Mouse (Mus musculus): ENCODE data around the gene Olfr448. TPM values are rescaled to one million over a fixed set of nuclear protein-coding genes. Genes with fewer than 3 reads are reported as not detected.

Olfr448 gene
- not detected for total RNA-seq (2021)
- long read RNA-seq, experiment 1: 0 reads
- long read RNA-seq, experiment 2: 0 reads

DNA sequence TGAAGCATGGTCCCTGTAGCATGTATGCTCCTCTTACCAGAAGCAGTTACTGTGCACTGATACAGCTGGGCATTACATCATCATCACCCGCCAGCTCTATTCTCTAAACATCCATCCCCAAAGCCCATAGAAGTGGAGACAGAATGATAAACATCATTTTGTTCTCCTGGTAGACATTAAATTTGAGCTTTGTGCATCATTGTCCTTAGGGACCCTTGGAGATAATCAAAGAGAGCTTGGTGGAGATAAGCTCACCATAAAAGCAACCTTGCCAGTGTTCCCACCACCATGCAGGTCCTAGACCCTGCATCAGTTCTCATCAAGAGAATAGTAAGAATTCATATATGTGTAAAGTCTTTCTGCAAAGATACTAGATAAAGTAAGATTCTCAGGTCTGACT, at the start of gene Olfr448:
Olfr448 (plus strand) TSS at position 301 of the 400 bp plus-strand sequence.
- DNase-seq (ENCODE audit: low spot score): no peak

GRCm38 (mm10) chr6:42860222-42860819, 29.9 kb upstream of the Olfr448 start:
- peak; percentile 37 for DNase-seq (ENCODE audit: low spot score)

- DNase-seq (ENCODE audit: low spot score): no peak
Measured at GRCm38 (mm10) chr6:42869695-42870094, 20.5 kb upstream of the Olfr448 start.

- DNase-seq (ENCODE audit: low spot score): no peak
Measured at GRCm38 (mm10) chr6:42876323-42876722, 13.9 kb upstream of the Olfr448 start.

DNA sequence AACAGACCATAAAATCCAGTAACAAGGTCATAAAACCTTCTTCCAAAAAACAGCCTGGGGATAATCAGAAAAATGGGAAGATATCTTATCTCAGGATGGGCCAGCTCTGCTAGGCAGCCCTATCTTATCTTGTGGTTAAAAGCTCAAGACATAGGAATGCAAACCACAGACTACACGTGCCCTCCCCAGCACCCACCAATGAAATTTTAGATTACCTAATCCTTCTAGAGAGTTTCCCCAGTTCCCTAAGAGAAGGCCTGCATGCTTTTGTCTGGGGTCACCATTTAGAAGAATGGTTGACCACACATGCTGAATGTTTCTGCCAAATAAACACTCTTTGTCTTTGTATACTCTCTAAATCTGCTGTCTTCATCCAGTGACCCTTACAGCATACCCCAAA, 10.1 kb downstream of the Olfr448 start:
- no peak for DNase-seq (ENCODE audit: low spot score)

GRCm38 (mm10) chr6:42908578-42908977, 18.3 kb downstream of the Olfr448 start, which contains the start of gene Olfr447:
Gene Olfr447 (plus strand): TSS chr6:42908878.
- no peak for DNase-seq (ENCODE audit: low spot score)

DNA sequence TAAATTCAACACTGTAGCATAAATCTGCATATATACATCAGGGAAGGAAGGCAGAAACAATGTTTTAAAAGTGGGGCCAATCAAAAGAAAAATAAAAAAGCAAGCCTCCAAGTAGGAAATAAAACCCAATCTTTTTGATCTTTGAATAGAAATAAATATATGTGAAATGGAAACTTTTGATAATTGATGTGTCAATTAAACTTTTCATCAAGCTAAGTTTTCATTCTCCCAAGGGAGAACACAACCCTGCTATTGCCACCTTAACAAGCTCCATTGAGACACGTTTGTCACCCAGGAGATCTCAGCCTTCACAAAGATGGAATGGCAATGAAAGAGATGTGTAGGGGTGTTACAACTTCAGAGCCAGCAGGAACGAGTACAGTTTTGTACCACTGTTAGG, 30.8 kb downstream of the Olfr448 start, which contains the start of gene Olfr446:
Olfr446 (plus strand) TSS at position 301 of the 400 bp plus-strand sequence.
- no peak for DNase-seq (ENCODE audit: low spot score)

Other genes starting within 250 kb of the Olfr448 start
- 1 to 10 TPM; 1.7 to 2.0 TPM for gene Tcaf2, start 245.2 kb upstream of the Olfr448 start, total RNA-seq (2021)
- gene Tcaf1, start 180.4 kb upstream of the Olfr448 start, total RNA-seq (2021): 1 to 10 TPM; 4.7 to 4.9 TPM
- not detected for gene Olfr453, start 151.1 kb upstream of the Olfr448 start, total RNA-seq (2021)
- not detected for gene Olfr38, start 134.0 kb upstream of the Olfr448 start, total RNA-seq (2021)
- not detected for gene Olfr452, start 105.3 kb upstream of the Olfr448 start, total RNA-seq (2021)
- gene Olfr450, start 78.5 kb upstream of the Olfr448 start, total RNA-seq (2021): not detected
- not detected for gene Olfr449, start 56.1 kb upstream of the Olfr448 start, total RNA-seq (2021)
- not detected for gene Olfr447, start 18.4 kb downstream of the Olfr448 start, total RNA-seq (2021)
- gene Olfr446, start 30.9 kb downstream of the Olfr448 start, total RNA-seq (2021): not detected
- not detected for gene Olfr444, start 58.6 kb downstream of the Olfr448 start, total RNA-seq (2021)
- not detected for gene Olfr441, start 215.9 kb downstream of the Olfr448 start, total RNA-seq (2021)